Mouse (Mus musculus) heart, embryonic 14.5 days (tissue): ENCODE measurements around the gene Cntn1. TPM values are rescaled to one million over a fixed set of nuclear protein-coding genes. Genes with fewer than 3 reads are reported as not detected.

Source experiments
- ATAC-seq: fragments of 200-750 bp; cut with Nextera tagmentation; 2 replicates; pipeline ENCODE4 v1.8.0; 2017; ENCODE audit warnings: low read depth, moderate TSS enrichment; ENCODE audit not compliant: insufficient number of reproducible peaks, insufficient read depth, low FRiP score
- H3K27ac ChIP-seq, 2 experiments: fragments of 200-500 bp in 1 of 2; fragments of 300-500 bp in 1 of 2; sonication (generic) in 1 of 2; replicated peaks in 1 of 2; 2 replicates each; pipeline ENCODE4 v1.5.1; 2012 to 2014; ENCODE audit warnings: low read depth in 2 of 2, low read length in 2 of 2, control low read depth in 1 of 2, mild to moderate bottlenecking in 1 of 2, mixed read lengths in 1 of 2; ENCODE audit not compliant: control insufficient read depth in 1 of 2, insufficient read depth in 1 of 2
- H3K27me3 ChIP-seq: fragments of 300-500 bp; sonication (generic); 2 replicates; pipeline ENCODE4 v1.6.1; 2014; ENCODE audit warnings: mild to moderate bottlenecking, low read length, control low read depth; ENCODE audit not compliant: control insufficient read depth, insufficient read depth
- H3K36me3 ChIP-seq: fragments of 300-500 bp; sonication (generic); 2 replicates; pipeline ENCODE4 v1.6.1; 2014; ENCODE audit warnings: mild to moderate bottlenecking, control low read depth, low read length, mixed read lengths; ENCODE audit not compliant: control insufficient read depth, insufficient read depth
- H3K4me1 ChIP-seq, 2 experiments: fragments of 200-500 bp in 1 of 2; fragments of 300-500 bp in 1 of 2; sonication (generic) in 1 of 2; 2 replicates each; pipeline ENCODE4 v1.6.1; 2012 to 2014; ENCODE audit warnings: low read length in 2 of 2, control low read depth in 1 of 2, mixed read lengths in 1 of 2; ENCODE audit not compliant: control insufficient read depth in 2 of 2, insufficient read depth in 2 of 2
- H3K4me2 ChIP-seq: fragments of 300-500 bp; sonication (generic); 2 replicates; pipeline ENCODE4 v1.6.1; 2014; ENCODE audit warnings: mild to moderate bottlenecking, low read length
- H3K4me3 ChIP-seq, 2 experiments: fragments of 200-500 bp in 1 of 2; fragments of 300-500 bp in 1 of 2; sonication (generic) in 1 of 2; 2 replicates each; pipeline ENCODE4 v1.5.1; 2012 to 2014; ENCODE audit warnings: low read length in 2 of 2, mild to moderate bottlenecking in 2 of 2, control low read depth in 1 of 2, low read depth in 1 of 2, moderate library complexity in 1 of 2; ENCODE audit not compliant: control insufficient read depth in 1 of 2, insufficient read depth in 1 of 2
- H3K9ac ChIP-seq: fragments of 300-500 bp; sonication (generic); 2 replicates; pipeline ENCODE4 v1.6.1; 2014; ENCODE audit warnings: mild to moderate bottlenecking, low read length
- H3K9me3 ChIP-seq: fragments of 300-500 bp; sonication (generic); 2 replicates; pipeline ENCODE4 v1.6.1; 2016; ENCODE audit warnings: low read length, control low read depth; ENCODE audit not compliant: control insufficient read depth
- WGBS: fragments of 180-500 bp; shearing (Covaris S2); extraction: QIAGEN DNeasy Blood & Tissue Kit; methylation state at CpG from one replicate; pipeline ENCODE4 v1.1.7; 2014; 5-methylcytosine and 5-hydroxymethylcytosine counted together
- polyA plus RNA-seq: library from polyadenylated mRNA; unstranded; fragments of >200 nt; fragmentation: Nextera tagmentation; extraction: Ambion mirVana; gene quantifications from 2 replicates; pipeline ENCODE4 v1.2.1, GENCODE M21; 2014

Cntn1 gene
- polyA plus RNA-seq, 1 experiment from 2014 or later: 0.39 TPM

GRCm38 (mm10) chr15:92166266-92166665 lies 115.3 kb downstream of the Cntn1 start:
- Histone ChIP-seq H3K27ac (no peak overlapping the region), H3K4me2 (no peak overlapping the region), H3K9me3 (no peaks in the 10 kb centered on the region), H3K9ac (no peak overlapping the region), H3K36me3 (no peaks in the 10 kb centered on the region), H3K27me3 (0 out of 2 replicates have a peak, but pooled peaks cover 4% of the 10 kb centered on the region), H3K4me1 (no peaks in the 10 kb centered on the region), H3K4me3 (no peak overlapping the region)
- WGBS: 82% methylated on average over 5 of the region's 5 CpGs
- no peak for ATAC-seq

- WGBS: 75% methylated on average over 2 of the region's 2 CpGs
- no peak overlapping the region for H3K27ac ChIP-seq
- no peak for ATAC-seq
- no peak overlapping the region for H3K4me2 ChIP-seq
- no peaks in the 10 kb centered on the region for H3K4me1 ChIP-seq
- no peak overlapping the region for H3K4me3 ChIP-seq
- H3K36me3 ChIP-seq: no peaks in the 10 kb centered on the region
- H3K9ac ChIP-seq: no peak overlapping the region
- H3K9me3 ChIP-seq: no peaks in the 10 kb centered on the region
- H3K27me3 ChIP-seq: no peaks in the 10 kb centered on the region
These were observed 124.8 kb downstream of the Cntn1 start for GRCm38 (mm10) chr15:92175739-92176138.

DNA sequence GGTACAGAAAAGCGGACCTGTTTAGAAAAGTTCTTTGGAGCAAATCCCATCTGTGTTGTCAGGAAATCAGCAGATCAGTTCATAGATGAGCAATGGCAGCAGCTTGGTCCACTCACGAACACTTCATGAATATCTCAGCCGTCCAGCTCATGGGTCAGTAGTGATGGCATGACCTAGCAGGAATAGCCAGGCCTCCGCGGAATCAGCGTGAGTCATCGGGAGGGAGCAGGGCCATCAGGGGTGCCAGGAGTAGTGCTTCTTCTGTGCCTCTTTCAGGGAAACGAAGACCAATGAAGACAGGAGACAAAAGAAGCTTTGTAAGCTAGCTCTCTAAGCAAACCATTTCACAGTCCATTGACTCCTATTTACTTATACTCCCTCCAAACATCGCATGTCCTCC lies 126.4 kb downstream of the Cntn1 start:
- WGBS: 73% methylated on average over 9 of the region's 9 CpGs
- Histone ChIP-seq H3K4me2 (no peak overlapping the region), H3K27ac (no peak overlapping the region), H3K9ac (no peak overlapping the region), H3K9me3 (no peaks in the 10 kb centered on the region), H3K27me3 (no peaks in the 10 kb centered on the region), H3K4me3 (no peak overlapping the region), H3K4me1 (no peaks in the 10 kb centered on the region), H3K36me3 (no peaks in the 10 kb centered on the region)
- no peak for ATAC-seq

DNA sequence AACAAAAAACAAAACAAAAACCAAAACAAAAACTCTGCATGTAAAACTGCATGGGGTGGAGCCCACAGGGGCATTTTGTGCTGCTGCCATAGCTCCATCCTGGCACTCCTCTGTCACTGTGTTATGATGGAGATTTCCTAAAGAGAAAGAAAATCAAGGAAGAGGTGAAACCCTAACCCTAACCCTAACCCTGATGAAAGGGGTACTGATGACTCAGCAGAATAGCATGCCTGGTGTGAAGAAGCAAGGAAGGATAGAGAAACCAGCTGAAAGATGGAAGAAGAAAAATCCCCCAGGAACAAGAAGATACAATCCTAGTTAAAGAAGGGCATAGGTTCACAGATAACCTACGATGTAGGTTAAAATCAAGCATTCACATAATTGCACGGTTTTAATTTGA lies 134.5 kb downstream of the Cntn1 start:
- no peaks in the 10 kb centered on the region for H3K36me3 ChIP-seq
- no peak overlapping the region for H3K4me3 ChIP-seq
- H3K9me3 ChIP-seq: no peaks in the 10 kb centered on the region
- H3K27ac ChIP-seq: no peak overlapping the region
- no peak for ATAC-seq
- no peaks in the 10 kb centered on the region for H3K4me1 ChIP-seq
- H3K9ac ChIP-seq: no peak overlapping the region
- no peaks in the 10 kb centered on the region for H3K27me3 ChIP-seq
- H3K4me2 ChIP-seq: no peak overlapping the region
- 83% methylated on average over 2 of the region's 2 CpGs for WGBS

- H3K9me3 ChIP-seq: no peaks in the 10 kb centered on the region; the same call in 1 of the 2 replicates
- WGBS: 54% methylated on average over 2 of the region's 2 CpGs
- ATAC-seq: no peak
- H3K4me2 ChIP-seq: no peak overlapping the region
- H3K9ac ChIP-seq: no peak overlapping the region
- H3K36me3 ChIP-seq: no peaks in the 10 kb centered on the region
- no peak overlapping the region for H3K4me3 ChIP-seq
- no peaks in the 10 kb centered on the region for H3K27me3 ChIP-seq
- H3K27ac ChIP-seq: no peak overlapping the region
- H3K4me1 ChIP-seq: no peaks in the 10 kb centered on the region
These were observed 139.0 kb downstream of the Cntn1 start for GRCm38 (mm10) chr15:92190000-92190399.

DNA sequence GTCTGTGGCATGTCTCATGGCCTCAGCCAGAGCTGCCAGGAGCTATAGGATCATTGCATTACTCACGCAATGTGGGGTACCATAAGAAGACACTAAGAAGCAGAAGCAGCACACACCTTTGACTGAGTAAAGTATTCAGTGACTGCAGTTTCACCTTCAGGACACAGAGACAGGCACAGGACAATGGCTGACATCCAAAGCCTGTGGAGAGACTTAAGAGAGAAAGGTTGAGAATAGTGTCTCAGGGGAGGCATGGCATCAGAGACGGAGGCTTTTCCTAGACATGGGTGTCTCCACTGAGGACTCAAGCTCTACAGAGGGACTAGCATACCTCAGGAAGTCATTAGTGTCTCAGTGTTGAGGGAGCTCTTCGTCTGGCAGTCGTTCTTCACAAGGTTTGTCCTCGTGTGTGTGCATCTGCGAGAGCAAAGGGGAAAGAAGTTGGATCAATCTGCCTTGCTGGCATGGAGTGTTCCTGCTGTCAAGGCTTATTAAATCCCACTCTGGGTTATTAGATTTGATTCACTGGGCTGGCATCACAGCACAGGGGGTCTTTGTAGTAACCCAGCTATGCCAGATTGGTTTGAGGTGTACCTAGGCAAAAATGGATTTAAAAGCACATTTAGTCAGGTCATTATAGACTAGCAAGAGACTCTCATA lies 149.5 kb downstream of the Cntn1 start:
- Histone ChIP-seq H3K27me3 (no peaks in the 10 kb centered on the region), H3K4me2 (no peak overlapping the region), H3K27ac (no peak overlapping the region), H3K4me3 (no peak overlapping the region), H3K36me3 (no peaks in the 10 kb centered on the region), H3K9ac (no peak overlapping the region), H3K4me1 (no peaks in the 10 kb centered on the region), H3K9me3 (no peaks in the 10 kb centered on the region)
- WGBS: 74% methylated on average over 6 of the region's 6 CpGs
- ATAC-seq: no peak

DNA sequence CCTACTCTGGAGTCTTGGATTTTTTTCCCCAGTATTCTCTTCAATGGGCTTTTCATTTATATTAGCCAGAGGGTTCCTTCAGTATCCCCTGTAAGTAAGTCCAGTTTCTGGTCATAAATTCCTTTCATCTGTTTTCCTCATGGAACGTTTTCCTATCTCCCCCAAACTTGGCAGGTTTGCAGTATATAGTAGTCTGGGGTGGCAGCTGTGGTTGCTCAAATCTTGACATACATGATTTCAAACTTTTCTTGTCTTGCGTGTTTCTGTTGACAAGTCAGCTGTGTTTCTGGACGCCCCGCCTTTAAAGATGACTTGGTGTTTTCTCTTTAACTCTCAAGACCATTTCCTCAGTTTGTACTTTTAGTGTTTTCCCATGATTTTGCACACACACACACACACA lies 155.7 kb downstream of the Cntn1 start:
- Histone ChIP-seq H3K4me2 (no peak overlapping the region), H3K9me3 (no peaks in the 10 kb centered on the region), H3K27me3 (no peaks in the 10 kb centered on the region), H3K36me3 (no peaks in the 10 kb centered on the region), H3K27ac (no peak overlapping the region), H3K4me1 (no peaks in the 10 kb centered on the region), H3K4me3 (no peak overlapping the region), H3K9ac (no peak overlapping the region)
- WGBS: 57% methylated on average over 4 of the region's 4 CpGs
- ATAC-seq: no peak

GRCm38 (mm10) chr15:92209778-92210177 lies 158.8 kb downstream of the Cntn1 start:
- Histone ChIP-seq H3K36me3 (no peaks in the 10 kb centered on the region), H3K4me3 (no peak overlapping the region), H3K27me3 (no peaks in the 10 kb centered on the region), H3K9ac (no peak overlapping the region), H3K4me2 (no peak overlapping the region), H3K4me1 (no peaks in the 10 kb centered on the region), H3K27ac (no peak overlapping the region), H3K9me3 (no peaks in the 10 kb centered on the region)
- WGBS: 86% methylated on average over 1 of the region's 1 CpGs
- ATAC-seq: no peak
